Mouse (Mus musculus) liver, embryonic 11.5 days (tissue): ENCODE measurements around the gene Rpl34. TPM values are rescaled to one million over a fixed set of nuclear protein-coding genes. Genes with fewer than 3 reads are reported as not detected.

Experiments used
- ATAC-seq: fragments of 200-750 bp; cut with Nextera tagmentation; replicated peaks from 2 replicates; pipeline ENCODE4 v1.8.0; 2017; ENCODE audit warnings: moderate number of reproducible peaks, mild to moderate bottlenecking, moderate TSS enrichment, moderate library complexity; ENCODE audit not compliant: low FRiP score
- DNase-seq: peaks from one replicate; pipeline ENCODE4 v3.0.0-alpha.2; 2017; ENCODE audit warnings: low spot score
- H3K27ac ChIP-seq: fragments of 300-500 bp; sonication (generic); 2 replicates; pipeline ENCODE4 v1.5.1; 2014; ENCODE audit warnings: mild to moderate bottlenecking, low read depth, low read length, control low read depth
- H3K27me3 ChIP-seq: fragments of 300-500 bp; sonication (generic); replicated peaks from 2 replicates; pipeline ENCODE4 v1.6.1; 2014; ENCODE audit warnings: low read length, mixed read lengths; ENCODE audit not compliant: control insufficient read depth, insufficient read depth
- H3K36me3 ChIP-seq: fragments of 300-500 bp; sonication (generic); 2 replicates; pipeline ENCODE4 v1.6.1; 2014; ENCODE audit warnings: mild to moderate bottlenecking, low read length, moderate library complexity, mixed read lengths; ENCODE audit not compliant: control insufficient read depth, insufficient read depth
- H3K4me1 ChIP-seq: fragments of 300-500 bp; sonication (generic); replicated peaks from 2 replicates; pipeline ENCODE4 v1.6.1; 2014; ENCODE audit warnings: low read length, mixed read lengths; ENCODE audit not compliant: control insufficient read depth, insufficient read depth
- H3K4me2 ChIP-seq: fragments of 300-500 bp; sonication (generic); 2 replicates; pipeline ENCODE4 v1.6.1; 2014; ENCODE audit warnings: mild to moderate bottlenecking, control low read depth, moderate library complexity
- H3K4me3 ChIP-seq: fragments of 300-500 bp; sonication (generic); 2 replicates; pipeline ENCODE4 v1.5.1; 2014; ENCODE audit warnings: low read depth, low read length, control low read depth
- H3K9ac ChIP-seq: fragments of 300-500 bp; sonication (generic); 2 replicates; pipeline ENCODE4 v1.6.1; 2014; ENCODE audit warnings: low read depth, low read length, control low read depth
- H3K9me3 ChIP-seq: fragments of 300-500 bp; sonication (generic); 2 replicates; pipeline ENCODE4 v1.6.1; 2016; ENCODE audit warnings: low read length, inconsistent platforms, mixed read lengths; ENCODE audit not compliant: control insufficient read depth
- WGBS: fragments of 180-500 bp; shearing (Covaris S2); extraction: QIAGEN DNeasy Blood & Tissue Kit; methylation state at CpG from one replicate; pipeline ENCODE4 v1.1.7; 2014; 5-methylcytosine and 5-hydroxymethylcytosine counted together
- polyA plus RNA-seq: library from polyadenylated mRNA; unstranded; fragments of >200 nt; fragmentation: Nextera tagmentation; extraction: Ambion mirVana; gene quantifications from 2 replicates; pipeline ENCODE4 v1.2.1, GENCODE M21; 2014

The Rpl34 gene
- polyA plus RNA-seq, result 1,055 and 1,138 TPM in 2 replicates

DNA sequence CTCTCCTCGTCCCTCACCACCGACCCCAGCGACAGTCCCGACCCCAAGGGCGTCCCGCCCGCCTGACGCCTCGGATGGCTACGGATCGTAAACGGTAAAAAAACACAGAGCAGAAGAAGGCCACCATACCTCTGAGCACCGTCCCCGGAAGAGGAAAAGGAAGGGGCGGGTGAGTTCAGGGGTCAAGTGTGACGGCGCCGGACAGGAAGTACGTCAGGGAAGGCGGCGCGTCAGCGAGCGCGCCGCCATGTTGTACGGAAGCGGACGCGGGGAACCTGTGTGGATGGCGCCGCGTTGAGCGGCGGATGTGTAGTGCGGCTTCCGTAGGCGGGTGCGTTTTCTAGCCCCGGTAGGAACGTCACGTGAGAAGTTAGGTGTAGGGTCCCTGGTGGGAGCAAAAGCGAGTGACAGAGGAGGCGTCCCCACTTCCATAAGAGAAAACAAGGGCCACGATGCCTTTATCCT, at the start of gene Rpl34:
Gene Rpl34, minus strand, starts transcription at position 210 of the 465 bp plus-strand sequence.
- Histone ChIP-seq H3K9ac (peak within 1 kb of the TSS; percentile 96), H3K36me3 (peaks cover 36% of the 10 kb centered on the region), H3K4me2 (peak within 1 kb of the TSS; percentile 81), H3K27ac (peak within 1 kb of the TSS; percentile 85), H3K4me1 (peaks cover 8% of the 10 kb centered on the region), H3K27me3 (no peaks in the 10 kb centered on the region), H3K9me3 (no peaks in the 10 kb centered on the region), H3K4me3 (peak within 1 kb of the TSS; percentile 89)
- WGBS, result under 1% methylated on average over 45 of the region's 45 CpGs
- ATAC-seq (peak; percentile 96), DNase-seq (peak; percentile 88)

DNA sequence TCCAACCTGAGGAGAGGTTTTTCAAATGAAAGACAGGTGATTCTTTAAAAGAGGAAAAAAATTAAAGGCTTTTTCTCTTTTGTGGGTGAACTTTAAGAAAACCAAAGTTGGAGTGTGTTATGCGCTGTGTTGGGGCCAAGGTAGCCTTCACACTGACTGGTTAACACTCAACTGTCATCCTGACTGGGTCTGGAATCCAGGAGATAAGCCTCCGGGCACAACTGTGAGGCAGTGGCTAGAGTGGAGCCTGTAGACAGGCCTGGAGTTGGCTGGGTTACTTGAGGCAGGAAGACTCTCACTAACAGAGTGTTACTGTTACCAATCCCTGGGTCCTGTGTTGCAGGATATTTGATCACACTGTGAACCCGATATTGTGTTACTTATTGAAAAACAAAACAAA, 38.0 kb upstream of the Rpl34 start:
- Histone ChIP-seq H3K9me3 (no peaks in the 10 kb centered on the region), H3K4me3 (no peak overlapping the region), H3K27ac (no peak overlapping the region), H3K4me1 (no peaks in the 10 kb centered on the region), H3K9ac (no peak overlapping the region), H3K27me3 (no peaks in the 10 kb centered on the region), H3K4me2 (no peak overlapping the region), H3K36me3 (no peaks in the 10 kb centered on the region)
- DNase-seq, result no peak
- 48% methylated on average over 3 of the region's 3 CpGs for WGBS
- ATAC-seq, result peak; percentile 71

DNA sequence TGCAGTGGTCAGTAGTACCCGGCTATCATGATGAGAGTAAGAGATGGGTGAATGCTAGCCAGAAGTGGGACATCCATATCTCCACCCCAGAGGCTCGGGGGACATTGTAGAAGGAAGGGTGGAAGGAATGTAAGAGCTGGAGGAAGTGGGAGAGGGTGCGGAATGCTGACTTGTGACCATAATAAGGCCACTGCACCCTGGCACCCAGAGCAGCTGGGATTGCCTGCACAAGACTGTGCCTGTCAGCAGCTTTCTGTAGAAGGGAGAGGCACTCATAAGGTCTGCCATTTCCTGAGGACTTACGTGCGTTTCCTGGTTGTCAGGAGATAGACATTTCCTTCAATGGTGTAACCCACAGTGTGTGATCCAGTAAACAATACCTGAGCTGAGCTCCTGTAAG, 33.9 kb upstream of the Rpl34 start:
- Histone ChIP-seq H3K27me3 (no peaks in the 10 kb centered on the region), H3K9me3 (no peaks in the 10 kb centered on the region), H3K4me1 (no peaks in the 10 kb centered on the region), H3K9ac (no peak overlapping the region), H3K36me3 (no peaks in the 10 kb centered on the region), H3K4me2 (no peak overlapping the region), H3K27ac (no peak overlapping the region), H3K4me3 (no peak overlapping the region)
- WGBS, result 58% methylated on average over 5 of the region's 5 CpGs
- ATAC-seq, result no peak
- DNase-seq, result no peak

DNA sequence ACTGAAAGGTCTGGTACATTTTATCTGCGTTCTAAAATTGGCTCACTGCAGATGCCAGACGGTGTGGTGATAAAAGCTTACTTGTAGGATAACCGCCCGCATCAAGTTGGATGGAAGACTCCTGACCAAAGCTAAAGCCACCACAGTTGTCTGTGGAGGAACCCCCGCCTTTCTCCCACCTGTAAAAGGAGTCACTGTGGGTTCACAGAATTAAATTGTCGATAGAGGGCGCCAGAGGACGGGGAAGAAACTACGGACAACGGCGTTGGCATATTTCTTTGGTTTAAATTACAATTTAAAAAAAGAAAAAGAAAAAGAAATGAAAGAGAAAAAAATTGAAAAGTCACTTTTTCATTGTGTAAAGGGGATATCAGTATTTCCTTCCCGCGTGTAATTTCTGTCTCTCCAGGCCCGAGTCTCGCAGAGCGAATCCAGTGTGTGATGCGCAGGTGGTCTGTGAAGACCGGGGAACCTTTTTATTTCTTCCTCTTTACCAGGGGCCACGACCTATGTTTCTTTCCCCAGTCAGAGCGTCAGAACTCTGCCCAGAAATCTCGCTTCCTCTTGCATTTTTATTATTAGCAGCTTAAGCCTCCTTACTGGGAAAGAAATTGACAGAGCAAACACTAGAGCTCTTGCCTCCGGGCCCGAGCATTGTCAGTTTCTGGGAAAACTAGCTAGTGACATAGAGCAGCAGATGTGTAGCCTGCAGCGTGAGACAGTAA, 30.7 kb upstream of the Rpl34 start:
- ATAC-seq (no peak), DNase-seq (no peak)
- 59% methylated on average over 24 of the region's 24 CpGs for WGBS

DNA sequence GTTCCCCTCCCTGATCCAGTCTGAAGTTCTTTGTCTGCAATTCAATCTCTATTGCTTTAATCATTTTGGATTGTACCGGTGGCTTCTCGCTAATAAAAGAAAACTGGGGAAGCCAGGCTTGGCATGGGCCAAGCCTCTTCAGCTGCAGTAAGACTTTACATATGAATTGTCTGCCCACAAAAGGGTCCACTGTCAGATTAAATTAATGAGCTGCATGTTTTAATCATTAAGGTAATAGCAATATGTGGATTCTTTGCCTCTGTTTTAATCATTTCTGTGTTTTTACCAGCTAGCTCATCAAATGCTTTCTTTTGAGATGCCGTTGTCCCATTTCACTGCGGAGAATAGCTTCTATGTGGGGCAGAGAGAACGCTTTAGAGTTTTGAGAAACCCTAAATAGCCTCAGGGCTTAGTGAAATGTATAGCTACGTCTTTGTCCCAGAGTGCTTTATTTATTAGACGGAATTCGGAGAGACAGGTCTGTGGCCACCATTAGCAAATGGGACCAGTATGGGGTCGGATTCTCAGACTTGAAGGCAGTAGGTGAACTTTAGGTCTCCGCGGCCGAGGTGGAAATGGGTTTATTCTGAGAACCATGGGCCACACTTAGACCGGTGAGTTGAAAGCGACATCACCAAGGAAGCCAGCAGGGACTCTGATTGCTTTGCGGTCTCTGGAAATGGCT, 28.1 kb upstream of the Rpl34 start:
- ATAC-seq, result no peak
- Histone ChIP-seq H3K4me2 (no peak overlapping the region), H3K36me3 (no peaks in the 10 kb centered on the region), H3K27me3 (no peaks in the 10 kb centered on the region), H3K9ac (no peak overlapping the region), H3K4me3 (no peak overlapping the region), H3K9me3 (no peaks in the 10 kb centered on the region), H3K4me1 (no peaks in the 10 kb centered on the region), H3K27ac (no peak overlapping the region)
- WGBS, result 84% methylated on average over 15 of the region's 15 CpGs
- DNase-seq, result no peak

More for the DNA sequence above, 30.7 kb upstream of the Rpl34 start:
- Histone ChIP-seq H3K27ac (no peak overlapping the region), H3K4me3 (no peak overlapping the region), H3K4me1 (no peaks in the 10 kb centered on the region), H3K27me3 (no peaks in the 10 kb centered on the region), H3K36me3 (no peaks in the 10 kb centered on the region), H3K9me3 (no peaks in the 10 kb centered on the region), H3K4me2 (no peak overlapping the region), H3K9ac (no peak overlapping the region)

DNA sequence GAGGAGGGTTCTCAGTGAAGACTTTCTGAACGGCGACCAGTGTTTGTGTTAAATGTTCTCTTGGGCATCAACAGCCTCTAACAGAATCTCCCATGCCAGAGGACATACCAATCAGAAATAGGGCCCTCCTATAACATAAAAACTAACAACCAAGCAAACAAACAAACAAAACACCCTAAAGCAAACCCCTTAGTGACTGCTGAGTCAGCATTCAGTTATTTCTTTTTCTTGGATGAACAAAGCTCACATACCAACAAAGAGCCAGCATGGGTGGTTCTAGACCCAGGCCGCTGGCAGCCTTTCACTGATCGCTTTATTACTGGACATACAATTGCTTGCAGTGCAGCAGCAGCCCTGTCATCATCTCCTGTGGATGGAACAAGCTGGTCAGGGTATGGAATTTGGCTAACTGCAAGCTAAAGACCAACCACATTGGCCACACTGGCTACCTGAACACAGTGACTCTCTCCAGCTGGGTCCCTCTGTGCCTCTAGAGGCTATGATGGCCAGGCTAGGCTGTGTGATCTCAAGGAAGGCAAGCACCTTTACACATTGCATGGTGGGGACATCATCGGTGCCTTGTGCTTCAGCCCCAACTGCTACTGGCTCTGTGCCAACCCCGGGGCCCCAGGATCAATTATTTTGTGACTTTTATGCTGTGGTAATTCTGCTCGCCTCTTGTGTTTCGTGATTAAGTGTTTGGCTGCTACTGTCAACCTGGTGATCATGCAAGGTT, 27.1 kb upstream of the Rpl34 start:
- no peaks in the 10 kb centered on the region for H3K36me3 ChIP-seq
- no peak overlapping the region for H3K4me3 ChIP-seq
- H3K9ac ChIP-seq, result no peak overlapping the region
- DNase-seq, result no peak
- ATAC-seq, result no peak
- no peak overlapping the region for H3K27ac ChIP-seq
- WGBS, result 85% methylated on average over 8 of the region's 8 CpGs
- H3K4me2 ChIP-seq, result no peak overlapping the region
- no peaks in the 10 kb centered on the region for H3K9me3 ChIP-seq
- no peaks in the 10 kb centered on the region for H3K27me3 ChIP-seq
- no peaks in the 10 kb centered on the region for H3K4me1 ChIP-seq

DNA sequence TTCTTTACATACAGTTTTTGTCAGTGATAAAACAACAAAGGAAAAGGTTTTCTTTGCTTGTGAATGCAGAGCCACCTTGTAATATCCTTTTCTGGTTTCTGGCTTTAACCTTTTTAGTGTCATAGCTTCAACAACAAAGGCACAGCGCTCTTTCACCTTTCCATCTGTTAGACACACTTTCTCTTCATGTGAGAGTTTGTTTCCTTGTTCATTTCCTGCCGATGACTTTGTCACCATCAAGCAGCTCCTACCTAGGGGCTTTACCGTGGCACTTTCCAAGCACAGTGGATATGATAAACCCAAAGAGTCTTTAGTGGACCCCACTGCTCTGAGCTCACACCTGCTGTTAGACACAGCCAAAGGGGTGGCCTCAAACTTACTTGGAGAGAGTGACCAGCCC, 19.0 kb upstream of the Rpl34 start:
- WGBS, result 78% methylated on average over 3 of the region's 3 CpGs

DNA sequence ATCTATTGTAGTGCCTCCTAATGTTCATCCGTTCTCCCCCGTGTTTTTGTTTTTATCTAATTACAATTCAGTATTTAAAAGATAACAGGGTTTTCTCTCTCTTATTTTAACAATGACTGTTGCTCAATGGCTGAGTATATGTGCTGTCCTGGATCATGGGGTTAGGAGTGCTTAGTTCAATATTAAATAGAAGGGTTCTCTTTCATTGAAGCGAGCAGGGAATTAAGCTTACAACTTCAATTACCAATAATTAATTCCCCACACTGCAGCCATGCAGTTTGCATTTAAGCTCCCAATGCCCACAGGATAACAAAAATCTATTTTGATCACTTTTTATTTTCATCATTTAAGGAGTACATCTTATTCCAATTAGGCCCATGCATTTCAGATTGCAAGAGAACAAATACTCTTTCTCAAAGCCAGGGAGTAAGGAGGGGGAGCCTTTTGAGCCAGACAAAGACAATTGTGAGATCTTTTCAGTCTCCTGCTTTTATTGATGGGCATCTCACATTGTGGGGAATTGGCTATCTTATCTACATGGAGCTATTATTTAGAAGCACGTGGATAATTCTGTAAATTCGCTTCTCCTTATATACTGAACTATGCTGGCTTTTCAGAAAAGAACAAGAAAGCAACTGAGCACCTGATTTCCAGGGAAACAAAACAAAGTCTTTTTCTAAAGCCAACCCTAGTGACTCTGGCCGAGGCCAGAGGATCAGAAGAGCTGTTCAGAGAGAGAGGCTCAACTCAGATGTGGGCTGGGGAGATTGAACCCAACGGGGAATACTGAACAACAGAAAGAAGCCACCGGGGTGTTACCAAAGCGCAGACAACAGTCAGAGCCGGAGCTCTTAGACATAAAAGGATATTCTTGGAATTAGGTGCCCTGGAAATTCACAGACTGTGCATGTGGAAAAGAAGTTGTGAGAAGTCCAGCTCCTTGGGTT, 16.7 kb upstream of the Rpl34 start:
- H3K4me1 ChIP-seq, result no peaks in the 10 kb centered on the region
- H3K9me3 ChIP-seq, result no peaks in the 10 kb centered on the region
- DNase-seq, result no peak
- no peak overlapping the region for H3K4me2 ChIP-seq
- no peak overlapping the region for H3K4me3 ChIP-seq
- no peak overlapping the region for H3K27ac ChIP-seq
- no peak overlapping the region for H3K9ac ChIP-seq
- ATAC-seq, result no peak
- H3K27me3 ChIP-seq, result no peaks in the 10 kb centered on the region
- WGBS, result 80% methylated on average over 10 of the region's 10 CpGs
- no peaks in the 10 kb centered on the region for H3K36me3 ChIP-seq

More for the DNA sequence above, 19.0 kb upstream of the Rpl34 start:
- Histone ChIP-seq H3K27ac (no peak overlapping the region), H3K27me3 (no peaks in the 10 kb centered on the region), H3K9me3 (no peaks in the 10 kb centered on the region), H3K36me3 (no peaks in the 10 kb centered on the region), H3K4me3 (no peak overlapping the region), H3K4me2 (no peak overlapping the region), H3K4me1 (no peaks in the 10 kb centered on the region), H3K9ac (no peak overlapping the region)
- DNase-seq, result no peak
- ATAC-seq, result no peak
